Mouse (Mus musculus) embryonic facial prominence, embryonic 13.5 days (tissue): ENCODE data around the gene Itprid2. TPM values are rescaled to one million over a fixed set of nuclear protein-coding genes. Genes with fewer than 3 reads are reported as not detected.

Source experiments
- ATAC-seq: fragments of 200-750 bp; cut with Nextera tagmentation; 2 replicates; pipeline ENCODE4 v1.8.0; 2017; ENCODE audit warnings: low read depth; ENCODE audit not compliant: insufficient number of reproducible peaks, insufficient read depth, low FRiP score, low TSS enrichment
- H3K27ac ChIP-seq: fragments of 300-500 bp; sonication (generic); 2 replicates; pipeline ENCODE4 v1.5.1; 2015; ENCODE audit warnings: moderate library complexity, mild to moderate bottlenecking, inconsistent platforms
- H3K27me3 ChIP-seq: fragments of 300-500 bp; sonication (generic); 2 replicates; pipeline ENCODE4 v1.6.1; 2015; ENCODE audit warnings: mild to moderate bottlenecking, inconsistent platforms
- H3K36me3 ChIP-seq: fragments of 300-500 bp; sonication (generic); 2 replicates; pipeline ENCODE4 v1.6.1; 2015; ENCODE audit warnings: mild to moderate bottlenecking, inconsistent platforms
- H3K4me1 ChIP-seq: fragments of 300-500 bp; sonication (generic); 2 replicates; pipeline ENCODE4 v1.6.1; 2015; ENCODE audit warnings: inconsistent platforms
- H3K4me2 ChIP-seq: fragments of 300-500 bp; sonication (generic); 2 replicates; pipeline ENCODE4 v1.6.1; 2015; ENCODE audit warnings: moderate library complexity, mild to moderate bottlenecking, inconsistent platforms
- H3K4me3 ChIP-seq: fragments of 300-500 bp; sonication (generic); 2 replicates; pipeline ENCODE4 v1.5.1; 2015; ENCODE audit warnings: mild to moderate bottlenecking, inconsistent platforms
- H3K9ac ChIP-seq: fragments of 300-500 bp; sonication (generic); 2 replicates; pipeline ENCODE4 v1.6.1; 2015; ENCODE audit warnings: mild to moderate bottlenecking, inconsistent platforms
- H3K9me3 ChIP-seq: fragments of 300-500 bp; sonication (generic); 2 replicates; pipeline ENCODE4 v1.6.1; 2016; ENCODE audit warnings: inconsistent platforms
- WGBS: fragments of 180-500 bp; shearing (Covaris S2); methylation state at CpG from one replicate; pipeline ENCODE4 v1.1.7; 2015; ENCODE audit warnings: mixed read lengths; 5-methylcytosine and 5-hydroxymethylcytosine counted together
- polyA plus RNA-seq: library from polyadenylated mRNA; unstranded; fragments of >200 nt; fragmentation: Nextera tagmentation; extraction: Ambion mirVana; gene quantifications from 2 replicates; pipeline ENCODE4 v1.2.1, GENCODE M21; 2015

The Itprid2 gene
- polyA plus RNA-seq, 1 experiment from 2014 or later = 10.4 TPM

DNA sequence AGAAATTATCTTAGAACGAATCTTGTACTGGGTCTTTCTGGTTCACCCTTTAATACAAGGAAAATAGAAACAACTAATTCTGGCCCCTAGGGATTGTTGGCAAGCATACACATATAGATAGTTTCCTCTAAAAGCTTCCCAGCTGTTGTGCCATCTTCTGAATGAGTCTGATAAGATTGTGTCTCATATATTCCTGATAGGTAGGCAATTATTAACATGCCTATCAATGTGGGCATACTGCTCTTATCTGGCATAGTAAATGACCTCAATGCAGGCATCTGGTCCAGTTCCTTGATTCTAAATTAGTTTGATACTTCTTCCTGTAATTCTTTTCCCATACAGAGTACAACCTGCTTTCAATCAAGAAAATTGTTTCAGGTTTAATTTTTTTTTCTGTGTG is 87.3 kb downstream of the Itprid2 start:
- no peak overlapping the region for H3K27ac ChIP-seq
- H3K36me3 ChIP-seq = no peaks in the 10 kb centered on the region
- no peak overlapping the region for H3K4me3 ChIP-seq
- no peaks in the 10 kb centered on the region for H3K9me3 ChIP-seq
- ATAC-seq = no peak
- no peak overlapping the region for H3K9ac ChIP-seq
- no peak overlapping the region for H3K4me2 ChIP-seq
- H3K27me3 ChIP-seq = no peaks in the 10 kb centered on the region
- no peaks in the 10 kb centered on the region for H3K4me1 ChIP-seq
- WGBS = 65% methylated on average over 1 of the region's 1 CpGs

Other genes starting within 250 kb of the Itprid2 start
- 2.0 and 3.7 TPM in 2 replicates for gene Neurod1, start 178.6 kb upstream of the Itprid2 start, polyA plus RNA-seq
- gene Cerkl, start 178.6 kb upstream of the Itprid2 start, polyA plus RNA-seq = 2.9 TPM in 2 replicates
- 0.53 and 0.99 TPM in 2 replicates for gene Ppp1r1c, start 72.4 kb downstream of the Itprid2 start, polyA plus RNA-seq